In genomic region chr14:122010301-122010700, GRCm38 (mm10) we compare ENCODE assay signal across 20 mouse cellular contexts. TPM values are rescaled to one million over a fixed set of nuclear protein-coding genes. Genes with fewer than 3 reads are reported as not detected.
A peak's percentile ranks its signal among the peaks of the same experiment; 100 is the strongest.
DNase-seq lines count a peak whose midpoint lies in the region; ATAC-seq lines count a peak whose summit lies in the region.
"Had no signal": no experiment of that assay in that cellular context is flagged by ENCODE, and none has a peak within 500 bp of the region (broad histone marks: within the 10 kb centered on the region; RNA-seq: fewer than 3 reads in every experiment).

No protein-coding gene starts in this region.

- no peak overlapping the region for H3K4me3 ChIP-seq in embryonic facial prominence, embryonic 14.5 days (ENCODE audit: low read depth, low read length)
- H3K4me3 ChIP-seq in embryonic facial prominence, embryonic 10.5 days: no peak overlapping the region
- H3K4me3 ChIP-seq in midbrain, embryonic 11.5 days (ENCODE audit: low read depth, low read length): no peak overlapping the region
- H3K4me3 ChIP-seq in midbrain, embryonic 10.5 days: no peak overlapping the region
- H3K4me3 ChIP-seq: embryonic facial prominence, embryonic 12.5 days; forebrain, embryonic 15.5 days; heart, embryonic 13.5 days had no signal

- peaks cover 40% of the 10 kb centered on the region; the same call in 1 of the 2 replicates for H3K36me3 ChIP-seq in embryonic facial prominence, embryonic 14.5 days (ENCODE audit: control insufficient read depth, insufficient read depth, low read length)
- peaks cover 47% of the 10 kb centered on the region for H3K36me3 ChIP-seq in embryonic facial prominence, embryonic 10.5 days (replicated peaks)
- H3K36me3 ChIP-seq in midbrain, embryonic 11.5 days (ENCODE audit: control insufficient read depth, insufficient read depth, low read length): no peaks in the 10 kb centered on the region
- H3K36me3 ChIP-seq in midbrain, embryonic 10.5 days: peaks cover 55% of the 10 kb centered on the region

- DNase-seq in embryonic facial prominence, embryonic 14.5 days (ENCODE audit: low spot score): peak; percentile 30
- no peak for DNase-seq in embryonic facial prominence, embryonic 10.5 days (ENCODE audit: low spot score)
- DNase-seq in midbrain, embryonic 11.5 days (ENCODE audit: low spot score, missing footprints): peak; percentile 75
- DNase-seq in midbrain, embryonic 10.5 days (ENCODE audit: low spot score): no peak
- peak; percentile 40 for DNase-seq in gonadal fat pad, adult 2 months (ENCODE audit: low read depth)
- DNase-seq in skeletal muscle tissue, adult 2 months (ENCODE audit: low read depth, low spot score): peak; percentile 52
- no peak for DNase-seq in urinary bladder, adult 18-20 months (ENCODE audit: low spot score in 2 of 2)
- DNase-seq: cerebellum, postnatal 25 days; kidney, adult 8-10 months; kidney, postnatal 4 days; liver, postnatal 0 days; right cerebral cortex, postnatal 25 days; thymus, postnatal 14 days had no signal

- no peaks in the 10 kb centered on the region for H3K27me3 ChIP-seq in embryonic facial prominence, embryonic 14.5 days (replicated peaks; ENCODE audit: control insufficient read depth, insufficient read depth, low read length)
- no peaks in the 10 kb centered on the region for H3K27me3 ChIP-seq in embryonic facial prominence, embryonic 10.5 days (replicated peaks; ENCODE audit: low read depth, poor library complexity, severe bottlenecking)
- H3K27me3 ChIP-seq in midbrain, embryonic 11.5 days (ENCODE audit: control insufficient read depth, insufficient read depth, low read length): no peaks in the 10 kb centered on the region
- H3K27me3 ChIP-seq in midbrain, embryonic 10.5 days (ENCODE audit: low read depth, poor library complexity, severe bottlenecking): no peaks in the 10 kb centered on the region
- H3K27me3 ChIP-seq: embryonic facial prominence, embryonic 12.5 days; forebrain, embryonic 15.5 days; heart, embryonic 13.5 days; Patski had no signal

- WGBS in embryonic facial prominence, embryonic 14.5 days: 79% methylated on average over 7 of the region's 7 CpGs
- WGBS in embryonic facial prominence, embryonic 10.5 days: 89% methylated on average over 7 of the region's 7 CpGs
- 91% methylated on average over 7 of the region's 7 CpGs for WGBS in midbrain, embryonic 11.5 days
- 92% methylated on average over 7 of the region's 7 CpGs for WGBS in midbrain, embryonic 10.5 days

- H3K9me3 ChIP-seq in embryonic facial prominence, embryonic 14.5 days (ENCODE audit: control insufficient read depth, low read length): no peaks in the 10 kb centered on the region
- no peaks in the 10 kb centered on the region for H3K9me3 ChIP-seq in embryonic facial prominence, embryonic 10.5 days
- no peaks in the 10 kb centered on the region for H3K9me3 ChIP-seq in midbrain, embryonic 11.5 days (ENCODE audit: control insufficient read depth, low read length)
- no peaks in the 10 kb centered on the region for H3K9me3 ChIP-seq in midbrain, embryonic 10.5 days (replicated peaks)
- H3K9me3 ChIP-seq: embryonic facial prominence, embryonic 12.5 days; forebrain, embryonic 15.5 days; heart, embryonic 13.5 days had no signal

- H3K27ac ChIP-seq in embryonic facial prominence, embryonic 14.5 days (replicated peaks; ENCODE audit: low read depth, low read length): no peak overlapping the region
- H3K27ac ChIP-seq in embryonic facial prominence, embryonic 10.5 days (replicated peaks): no peak overlapping the region
- H3K27ac ChIP-seq in midbrain, embryonic 11.5 days (ENCODE audit: low read depth, low read length): no peak overlapping the region
- H3K27ac ChIP-seq in midbrain, embryonic 10.5 days (replicated peaks): no peak overlapping the region
- H3K27ac ChIP-seq: embryonic facial prominence, embryonic 12.5 days; forebrain, embryonic 15.5 days; heart, embryonic 13.5 days; hindbrain, embryonic 14.5 days had no signal

- no peak overlapping the region for H3K4me2 ChIP-seq in embryonic facial prominence, embryonic 14.5 days (ENCODE audit: low read depth, low read length)
- H3K4me2 ChIP-seq in midbrain, embryonic 11.5 days: no peak overlapping the region
- H3K4me2 ChIP-seq: embryonic facial prominence, embryonic 12.5 days; forebrain, embryonic 15.5 days; heart, embryonic 13.5 days; hindbrain, embryonic 14.5 days had no signal

- H3K9ac ChIP-seq in embryonic facial prominence, embryonic 14.5 days (ENCODE audit: low read depth, low read length): no peak overlapping the region
- H3K9ac ChIP-seq in midbrain, embryonic 11.5 days (ENCODE audit: low read length): no peak overlapping the region
- H3K9ac ChIP-seq: embryonic facial prominence, embryonic 12.5 days; forebrain, embryonic 15.5 days; heart, embryonic 13.5 days; hindbrain, embryonic 14.5 days; liver, postnatal 0 days had no signal

- no peak for ATAC-seq in embryonic facial prominence, embryonic 14.5 days (ENCODE audit: low read depth)
- no peak for ATAC-seq in midbrain, embryonic 11.5 days (ENCODE audit: low FRiP score)
- ATAC-seq in erythroblast, adult 5-6 weeks (replicated peaks; ENCODE audit: low FRiP score, poor library complexity, severe bottlenecking): no peak
- ATAC-seq: forebrain, embryonic 15.5 days; Patski had no signal

- no peaks in the 10 kb centered on the region for H3K4me1 ChIP-seq in embryonic facial prominence, embryonic 14.5 days (ENCODE audit: control insufficient read depth, insufficient read depth, low read length)
- H3K4me1 ChIP-seq in embryonic facial prominence, embryonic 10.5 days: 0 out of 2 replicates have a peak, but pooled peaks cover 2% of the 10 kb centered on the region
- H3K4me1 ChIP-seq in midbrain, embryonic 11.5 days (ENCODE audit: control insufficient read depth, insufficient read depth, low read length): no peaks in the 10 kb centered on the region
- H3K4me1 ChIP-seq in midbrain, embryonic 10.5 days: 0 out of 2 replicates have a peak, but pooled peaks cover 2% of the 10 kb centered on the region
- H3K4me1 ChIP-seq: embryonic facial prominence, embryonic 12.5 days; forebrain, embryonic 15.5 days had no signal

RNA-seq across cellular contexts. Expression of gene Timm8a2, which starts 24.2 kb away (rescaled TPM):
- not detected in 2 replicates for polyA plus RNA-seq in embryonic facial prominence, embryonic 14.5 days (2014; fragmentation: Nextera tagmentation; extraction: Ambion mirVana)
- polyA plus RNA-seq in embryonic facial prominence, embryonic 10.5 days (2016; fragmentation: Nextera tagmentation; extraction: Ambion mirVana): not detected in 2 replicates
- 0.18 TPM in 1 of 2 replicates, not detected in the other for polyA plus RNA-seq in midbrain, embryonic 11.5 days (2014; fragmentation: Nextera tagmentation; extraction: Ambion mirVana)
- polyA plus RNA-seq in midbrain, embryonic 10.5 days (2016; fragmentation: Nextera tagmentation; extraction: Ambion mirVana): not detected in 2 replicates
- polyA plus RNA-seq in gonadal fat pad, adult 2 months (2012; rRNA removed): 0.28 TPM in 1 of 2 replicates, not detected in the other
- not detected in 2 replicates for total RNA-seq in erythroblast, adult 5-6 weeks (2015; ENCODE audit: low replicate concordance)
- total RNA-seq in erythroblast, adult 5-6 weeks (2017; ENCODE audit: low replicate concordance): not detected in 2 replicates
- total RNA-seq: adrenal gland, adult 18-20 months had no signal
- polyA plus RNA-seq: embryonic facial prominence, embryonic 12.5 days; forebrain, embryonic 15.5 days; heart, embryonic 13.5 days; hindbrain, embryonic 14.5 days; liver, postnatal 0 days; Patski had no signal

RNA-seq across cellular contexts. Expression of gene Gpr183, which starts 45.3 kb away (rescaled TPM):
- 3.5 and 5.1 TPM in 2 replicates for polyA plus RNA-seq in embryonic facial prominence, embryonic 14.5 days (2014; fragmentation: Nextera tagmentation; extraction: Ambion mirVana)
- 2.4 and 2.9 TPM in 2 replicates for polyA plus RNA-seq in embryonic facial prominence, embryonic 10.5 days (2016; fragmentation: Nextera tagmentation; extraction: Ambion mirVana)
- polyA plus RNA-seq in midbrain, embryonic 11.5 days (2014; fragmentation: Nextera tagmentation; extraction: Ambion mirVana): 1.4 and 1.6 TPM in 2 replicates
- polyA plus RNA-seq in midbrain, embryonic 10.5 days (2016; fragmentation: Nextera tagmentation; extraction: Ambion mirVana): 1.8 and 1.9 TPM in 2 replicates
- polyA plus RNA-seq in gonadal fat pad, adult 2 months (2012; rRNA removed): 1.9 and 2.8 TPM in 2 replicates
- total RNA-seq in erythroblast, adult 5-6 weeks (2015; ENCODE audit: low replicate concordance): 0.19 and 1.7 TPM in 2 replicates
- 0.98 and 2.3 TPM in 2 replicates for total RNA-seq in erythroblast, adult 5-6 weeks (2017; ENCODE audit: low replicate concordance)
- polyA plus RNA-seq: Patski had no signal

Comparison
In these comparisons a context has a peak if more than half of its experiments do, and no peak if none do; other contexts are left out.
1. DNase-seq: peak in embryonic facial prominence, embryonic 14.5 days (single experiment), midbrain, embryonic 11.5 days (single experiment), gonadal fat pad, adult 2 months (single experiment) and skeletal muscle tissue, adult 2 months (single experiment); none in embryonic facial prominence, embryonic 10.5 days (single experiment), midbrain, embryonic 10.5 days (single experiment) and urinary bladder, adult 18-20 months (0 of 2).